Mouse (Mus musculus): Measurements from ENCODE around the gene Hspg2.

GRCm38 (mm10) chr4:137480191-137480992 is 11.8 kb downstream of the Hspg2 start:
- TF ChIP-seq CTCF (IDR thresholded peaks at IDR 0.05; ENCODE audit: control insufficient read depth, insufficient read depth, insufficient read length) (no peak), FOSL1 (IDR thresholded peaks at IDR 0.05; ENCODE audit: insufficient read depth, low read length, poor library complexity, severe bottlenecking) (no peak), MAX (IDR thresholded peaks at IDR 0.05) (no peak), USF1 (IDR thresholded peaks at IDR 0.05; ENCODE audit: low read depth) (no peak), MYOD1 (IDR thresholded peaks at IDR 0.05; ENCODE audit: control insufficient read depth, insufficient read length, low read depth) (no peak)
